ENCODE assay signal across 10 mouse cellular contexts in the genomic region with DNA sequence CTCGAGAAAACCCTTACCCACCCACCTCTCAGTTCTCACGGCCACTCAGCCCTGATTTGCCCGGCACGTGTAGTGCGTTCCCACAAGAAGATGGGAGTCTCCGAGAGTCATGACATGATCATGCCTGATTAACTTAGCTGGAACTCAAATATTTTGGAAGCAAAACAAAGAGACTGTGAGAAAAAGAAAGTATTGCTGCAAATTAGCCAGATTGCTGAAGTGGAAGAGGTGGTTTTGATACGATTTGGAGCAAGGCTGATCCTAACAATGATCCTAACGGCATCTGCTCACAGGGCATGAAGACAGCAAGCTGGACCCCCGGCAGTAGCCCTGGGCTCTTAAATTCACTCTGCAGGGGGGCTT.
DNase-seq lines count a peak whose midpoint lies in the region; ATAC-seq and TF ChIP-seq lines count a peak whose summit lies in the region.
"Had no signal": no experiment of that assay in that cellular context is flagged by ENCODE, and none has a peak within 500 bp of the region (broad histone marks: within the 10 kb centered on the region; RNA-seq: fewer than 3 reads in every experiment).

No protein-coding gene starts in this region.

- H3K36me3 ChIP-seq in lung, embryonic 14.5 days (ENCODE audit: insufficient read depth) = no peaks in the 10 kb centered on the region
- H3K36me3 ChIP-seq in forebrain, embryonic 12.5 days (replicated peaks) = no peaks in the 10 kb centered on the region
- no peaks in the 10 kb centered on the region for H3K36me3 ChIP-seq in limb, embryonic 12.5 days
- no peaks in the 10 kb centered on the region for H3K36me3 ChIP-seq in stomach, embryonic 16.5 days (ENCODE audit: control insufficient read depth, insufficient read depth, low read length)
- H3K36me3 ChIP-seq in intestine, postnatal 0 days (ENCODE audit: control insufficient read depth, insufficient read depth) = no peaks in the 10 kb centered on the region
- H3K36me3 ChIP-seq: G1E had no signal

- no peak for ATAC-seq in lung, embryonic 14.5 days (ENCODE audit: insufficient read depth)
- ATAC-seq in forebrain, embryonic 12.5 days (ENCODE audit: low FRiP score) = no peak
- no peak for ATAC-seq in limb, embryonic 12.5 days (ENCODE audit: insufficient number of reproducible peaks, insufficient read depth, low FRiP score, low TSS enrichment, low read depth)
- no peak for ATAC-seq in stomach, embryonic 16.5 days (ENCODE audit: insufficient read depth, low FRiP score)
- no peak for ATAC-seq in intestine, postnatal 0 days

- H3K9ac ChIP-seq in lung, embryonic 14.5 days = no peak overlapping the region
- H3K9ac ChIP-seq in forebrain, embryonic 12.5 days = no peak overlapping the region
- H3K9ac ChIP-seq in limb, embryonic 12.5 days (replicated peaks) = 0 out of 2 replicates have a peak overlapping the region, but pooled peaks have one; percentile 23
- peak overlapping the region; percentile 33; the same call in 1 of the 2 replicates for H3K9ac ChIP-seq in stomach, embryonic 16.5 days (ENCODE audit: low read length)
- H3K9ac ChIP-seq in intestine, postnatal 0 days (ENCODE audit: low read depth, low read length) = no peak overlapping the region

- H3K27ac ChIP-seq in lung, embryonic 14.5 days (ENCODE audit: low read depth) = peak overlapping the region; percentile 21; the same call in 1 of the 2 replicates
- H3K27ac ChIP-seq in forebrain, embryonic 12.5 days = 0 out of 2 replicates have a peak overlapping the region, but pooled peaks have one; percentile 13
- peak overlapping the region; percentile 83 for H3K27ac ChIP-seq in limb, embryonic 12.5 days
- H3K27ac ChIP-seq in stomach, embryonic 16.5 days (ENCODE audit: low read length) = peak overlapping the region; percentile 72
- no peak overlapping the region for H3K27ac ChIP-seq in intestine, postnatal 0 days (ENCODE audit: low read depth, low read length)

- 41% methylated on average over 9 of the region's 9 CpGs for WGBS in lung, embryonic 14.5 days
- 13% methylated on average over 9 of the region's 9 CpGs for WGBS in forebrain, embryonic 12.5 days
- 41% methylated on average over 9 of the region's 9 CpGs for WGBS in limb, embryonic 12.5 days
- WGBS in stomach, embryonic 16.5 days = 56% methylated on average over 9 of the region's 9 CpGs
- WGBS in intestine, postnatal 0 days = 72% methylated on average over 9 of the region's 9 CpGs

- H3K9me3 ChIP-seq in lung, embryonic 14.5 days (ENCODE audit: low read depth, low read length) = no peaks in the 10 kb centered on the region
- no peaks in the 10 kb centered on the region for H3K9me3 ChIP-seq in forebrain, embryonic 12.5 days
- no peaks in the 10 kb centered on the region for H3K9me3 ChIP-seq in limb, embryonic 12.5 days
- H3K9me3 ChIP-seq in stomach, embryonic 16.5 days (replicated peaks; ENCODE audit: control insufficient read depth, low read length) = no peaks in the 10 kb centered on the region
- H3K9me3 ChIP-seq in intestine, postnatal 0 days (ENCODE audit: control insufficient read depth) = no peaks in the 10 kb centered on the region

- no peak overlapping the region for H3K4me3 ChIP-seq in lung, embryonic 14.5 days (ENCODE audit: low read depth, low read length)
- H3K4me3 ChIP-seq in forebrain, embryonic 12.5 days (replicated peaks) = no peak overlapping the region
- no peak overlapping the region for H3K4me3 ChIP-seq in limb, embryonic 12.5 days (replicated peaks)
- no peak overlapping the region for H3K4me3 ChIP-seq in stomach, embryonic 16.5 days (replicated peaks; ENCODE audit: low read length)
- H3K4me3 ChIP-seq in intestine, postnatal 0 days (ENCODE audit: low read depth, low read length) = no peak overlapping the region

- no peak for TF ChIP-seq CTCF in lung, embryonic 14.5 days (IDR thresholded peaks at IDR 0.05; ENCODE audit: low read depth)
- TF ChIP-seq CTCF in intestine, postnatal 0 days (IDR thresholded peaks at IDR 0.05; ENCODE audit: low read depth) = no peak

- peak overlapping the region; percentile 32; the same call in 1 of the 2 replicates for H3K4me2 ChIP-seq in lung, embryonic 14.5 days
- H3K4me2 ChIP-seq in forebrain, embryonic 12.5 days = peak overlapping the region; percentile 21; the same call in 1 of the 2 replicates
- H3K4me2 ChIP-seq in limb, embryonic 12.5 days = peak overlapping the region; percentile 40
- H3K4me2 ChIP-seq in stomach, embryonic 16.5 days (ENCODE audit: low read depth, low read length) = no peak overlapping the region
- H3K4me2 ChIP-seq in intestine, postnatal 0 days (replicated peaks; ENCODE audit: low read depth) = no peak overlapping the region

- no peak for DNase-seq in lung, embryonic 14.5 days
- DNase-seq in lung, adult 18-20 months = no peak
- DNase-seq in urinary bladder, postnatal 14 days (ENCODE audit: low spot score) = no peak
- DNase-seq: cerebellum, adult 9-11 months; thymus, postnatal 36 days had no signal

- peaks cover 32% of the 10 kb centered on the region for H3K4me1 ChIP-seq in lung, embryonic 14.5 days (ENCODE audit: insufficient read depth)
- peaks cover 29% of the 10 kb centered on the region for H3K4me1 ChIP-seq in forebrain, embryonic 12.5 days
- peaks cover 43% of the 10 kb centered on the region for H3K4me1 ChIP-seq in limb, embryonic 12.5 days (replicated peaks)
- H3K4me1 ChIP-seq in stomach, embryonic 16.5 days (ENCODE audit: control insufficient read depth, insufficient read depth, low read length) = peaks cover 20% of the 10 kb centered on the region
- H3K4me1 ChIP-seq in intestine, postnatal 0 days (replicated peaks; ENCODE audit: control insufficient read depth, insufficient read depth, low read length) = no peaks in the 10 kb centered on the region

- no peaks in the 10 kb centered on the region for H3K27me3 ChIP-seq in lung, embryonic 14.5 days (ENCODE audit: insufficient read depth, low read length)
- H3K27me3 ChIP-seq in forebrain, embryonic 12.5 days = peaks cover 42% of the 10 kb centered on the region
- no peaks in the 10 kb centered on the region for H3K27me3 ChIP-seq in limb, embryonic 12.5 days
- no peaks in the 10 kb centered on the region for H3K27me3 ChIP-seq in stomach, embryonic 16.5 days (ENCODE audit: control insufficient read depth, insufficient read depth, low read length)
- no peaks in the 10 kb centered on the region for H3K27me3 ChIP-seq in intestine, postnatal 0 days (replicated peaks; ENCODE audit: control insufficient read depth, insufficient read depth, low read length)

Comparison
In these comparisons a context has a peak if more than half of its experiments do, and no peak if none do; other contexts are left out.
1. H3K4me2 ChIP-seq: peak in lung, embryonic 14.5 days (single experiment), forebrain, embryonic 12.5 days (single experiment) and limb, embryonic 12.5 days (single experiment); none in stomach, embryonic 16.5 days (single experiment) and intestine, postnatal 0 days (single experiment).
2. H3K9ac ChIP-seq: peak in limb, embryonic 12.5 days (single experiment) and stomach, embryonic 16.5 days (single experiment); none in lung, embryonic 14.5 days (single experiment), forebrain, embryonic 12.5 days (single experiment) and intestine, postnatal 0 days (single experiment).